Mouse (Mus musculus): ENCODE results near the gene Zswim1.

DNA sequence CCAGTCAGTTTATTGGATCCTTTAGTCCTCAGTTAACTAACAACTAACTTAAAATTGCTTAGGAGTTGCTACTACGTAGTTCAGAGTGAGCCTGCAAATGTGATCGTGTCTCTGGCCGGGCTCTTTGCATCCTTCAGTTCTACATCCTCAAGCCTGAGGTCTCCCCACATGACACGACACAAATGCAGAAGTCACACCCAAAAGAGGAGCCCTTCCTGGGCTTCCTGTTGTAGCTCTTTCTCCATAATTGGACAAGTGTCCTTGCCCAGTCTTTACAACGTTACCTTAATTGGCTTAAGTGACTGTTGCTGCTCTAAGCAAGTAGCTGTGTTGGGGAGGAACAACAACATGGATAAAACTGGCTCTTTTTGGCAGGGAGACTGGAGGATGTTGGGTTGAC lies 7.1 kb upstream of the Zswim1 start:
- no peak for TF ChIP-seq GATA1 (IDR thresholded peaks at IDR 0.05; ENCODE audit: low read length)
- no peak for TF ChIP-seq TAL1 (IDR thresholded peaks at IDR 0.05; ENCODE audit: low read length)

Data from erythroblast, embryonic 14.5 days (primary cell).